Mouse (Mus musculus) effector memory CD4-positive, alpha-beta T cell, adult 7 months (primary cell): ENCODE measurements around the gene Wdr20. TPM values are rescaled to one million over a fixed set of nuclear protein-coding genes. Genes with fewer than 3 reads are reported as not detected.

Source experiments
- polyA plus RNA-seq: library from polyadenylated mRNA; unstranded; fragments of 100-300 nt; shearing (Covaris generic); gene quantifications from one replicate; pipeline ENCODE4 v1.2.1, GENCODE M21; 2017

Wdr20 gene
- 71.0 TPM for polyA plus RNA-seq

DNA sequence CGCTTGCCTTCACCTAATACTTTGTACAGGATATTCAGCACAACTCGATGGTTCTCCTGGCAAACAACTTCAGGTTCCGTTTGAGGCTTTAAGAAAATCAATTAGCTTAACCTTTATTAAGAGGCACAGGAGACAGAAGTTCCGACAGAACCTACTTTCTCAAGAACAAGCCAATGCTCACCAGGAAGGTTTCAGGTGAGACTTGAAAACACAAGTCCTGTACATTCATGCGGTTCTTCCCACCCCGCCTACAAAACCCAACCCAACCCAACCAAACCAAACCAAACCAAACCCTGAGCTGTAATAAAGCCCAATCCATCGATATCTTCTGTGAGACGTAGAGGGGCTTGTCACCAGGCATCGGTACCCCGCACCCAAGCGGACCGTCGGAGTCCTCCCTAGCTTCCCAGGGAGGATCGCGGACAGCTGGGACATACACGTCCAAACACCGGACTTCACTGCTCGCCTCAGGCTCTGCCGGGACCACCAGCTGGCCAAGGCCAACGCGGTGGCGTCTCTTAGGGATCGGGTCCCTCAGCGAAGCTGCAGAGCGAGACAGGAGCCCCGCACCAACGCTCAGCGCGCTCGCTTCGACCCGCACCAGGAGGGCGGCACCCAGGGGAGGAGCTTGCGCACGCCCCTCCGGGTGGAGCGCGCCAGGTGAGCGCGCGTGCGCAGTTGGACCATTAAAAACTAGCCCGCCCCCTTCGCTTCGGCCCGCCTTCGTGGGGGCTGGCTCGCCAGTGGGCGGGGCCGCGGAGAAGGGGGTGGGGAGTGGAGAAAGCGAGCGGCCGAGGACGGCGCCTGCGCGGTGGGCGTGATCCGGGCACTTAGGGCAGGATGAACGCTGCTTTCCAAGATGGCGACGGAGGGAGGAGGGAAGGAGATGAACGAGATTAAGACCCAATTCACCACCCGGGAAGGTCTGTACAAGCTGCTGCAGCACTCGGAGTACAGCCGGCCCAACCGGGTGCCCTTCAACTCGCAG, at the start of gene Wdr20:
TSS of gene Wdr20 (plus strand) at position 775 of the 988 bp plus-strand sequence.

GRCm38 (mm10) chr12:110702556-110702955, 35.2 kb upstream of the Wdr20 start, which contains the start of gene Hsp90aa1:
Gene Hsp90aa1 (minus strand): TSS chr12:110702728.

GRCm38 (mm10) chr12:110840348-110841198, 102.8 kb downstream of the Wdr20 start, which contains the start of gene Mok:
Gene Mok (minus strand): TSS chr12:110840939.

DNA sequence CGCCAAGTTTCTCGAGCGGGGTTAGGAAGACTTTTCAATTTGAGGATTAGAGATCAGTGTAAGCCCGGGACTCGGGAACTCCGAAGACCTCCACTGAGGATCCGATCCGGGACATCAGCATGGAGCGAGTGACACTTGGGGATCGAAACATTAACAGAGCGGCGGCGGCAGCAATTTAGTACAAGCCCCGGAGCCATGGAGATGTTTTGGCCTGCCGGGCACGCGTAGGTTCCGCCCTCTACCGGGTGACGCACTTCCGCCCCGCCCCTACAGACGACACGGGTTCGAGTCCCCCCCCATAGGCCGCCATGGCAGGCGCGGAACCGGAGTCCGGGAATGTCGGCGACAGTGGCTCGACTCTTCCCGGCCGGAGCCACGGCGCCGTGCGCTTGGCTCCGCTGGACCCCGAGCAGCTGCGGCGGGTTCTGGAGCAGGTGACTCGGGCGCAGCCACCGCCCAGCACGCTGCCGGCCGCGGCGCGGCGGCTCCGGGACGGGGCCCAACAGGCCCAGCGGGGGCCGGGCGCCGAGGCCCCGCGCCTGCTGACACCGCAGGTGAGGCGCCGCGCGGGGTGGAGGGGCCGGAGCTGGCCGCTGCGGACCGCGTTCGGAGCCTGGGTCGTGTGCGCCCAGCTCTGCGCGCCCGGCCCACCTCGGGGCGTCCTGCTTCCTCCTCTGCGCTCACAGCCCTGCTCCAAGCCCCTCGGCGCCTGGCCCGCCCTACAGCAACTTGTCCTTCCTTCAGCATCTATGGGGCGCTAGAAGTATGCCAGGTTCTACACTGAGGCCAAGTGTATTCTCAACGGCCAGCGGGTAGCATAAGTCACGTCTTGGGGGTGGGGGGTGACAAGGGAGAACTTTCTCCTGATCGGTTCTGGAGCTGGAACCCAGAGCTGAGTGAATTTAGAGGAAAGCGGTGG, 112.5 kb downstream of the Wdr20 start, which contains the start of gene Zfp839:
TSS of gene Zfp839 (plus strand) at position 244 of the 919 bp plus-strand sequence.

Other genes starting within 250 kb of the Wdr20 start
- 30.2 TPM for gene Dync1h1, start 136.5 kb upstream of the Wdr20 start, polyA plus RNA-seq
- gene 1700001K19Rik, start 55.3 kb upstream of the Wdr20 start, polyA plus RNA-seq: not detected
- 817 TPM for gene Hsp90aa1, start 35.2 kb upstream of the Wdr20 start, polyA plus RNA-seq
- gene Mok, start 103.0 kb downstream of the Wdr20 start, polyA plus RNA-seq: not detected
- gene Zfp839, start 112.3 kb downstream of the Wdr20 start, polyA plus RNA-seq: 9.0 TPM
- 20.0 TPM for gene Cinp, start 151.2 kb downstream of the Wdr20 start, polyA plus RNA-seq
- 3.4 TPM for gene Tecpr2, start 151.3 kb downstream of the Wdr20 start, polyA plus RNA-seq
- 3.7 TPM for gene Ankrd9, start 241.1 kb downstream of the Wdr20 start, polyA plus RNA-seq